In genomic region chr5:10203067-10203466, GRCm38 (mm10) we compare ENCODE assay signal across 46 mouse cellular contexts. TPM values are rescaled to one million over a fixed set of nuclear protein-coding genes. Genes with fewer than 3 reads are reported as not detected.
"Had no signal": no experiment of that assay in that cellular context is flagged by ENCODE, and none has a peak within 500 bp of the region (broad histone marks: within the 10 kb centered on the region; RNA-seq: fewer than 3 reads in every experiment).

No protein-coding gene starts in this region.

- H3K9me3 ChIP-seq: limb, embryonic 10.5 days; limb, embryonic 12.5 days; limb, embryonic 13.5 days; limb, embryonic 15.5 days; liver, embryonic 12.5 days; liver, embryonic 13.5 days; liver, embryonic 15.5 days; lung, embryonic 15.5 days; midbrain, embryonic 10.5 days; midbrain, embryonic 12.5 days; midbrain, embryonic 13.5 days; midbrain, embryonic 15.5 days; neural tube, embryonic 12.5 days had no signal

- H3K9ac ChIP-seq: limb, embryonic 12.5 days; limb, embryonic 13.5 days; limb, embryonic 15.5 days; liver, embryonic 12.5 days; liver, embryonic 13.5 days; liver, embryonic 14.5 days; liver, embryonic 15.5 days; liver, postnatal 0 days; lung, embryonic 14.5 days; lung, embryonic 15.5 days; midbrain, embryonic 12.5 days; midbrain, embryonic 13.5 days; midbrain, embryonic 15.5 days; neural tube, embryonic 12.5 days had no signal

- H3K4me1 ChIP-seq: limb, embryonic 10.5 days; limb, embryonic 12.5 days; limb, embryonic 13.5 days; limb, embryonic 15.5 days; liver, embryonic 12.5 days; liver, embryonic 13.5 days; liver, embryonic 15.5 days; lung, embryonic 15.5 days; megakaryocyte, embryonic 14.5 days; midbrain, embryonic 10.5 days; midbrain, embryonic 12.5 days; midbrain, embryonic 13.5 days; midbrain, embryonic 15.5 days; neural tube, embryonic 12.5 days had no signal

- H3K36me3 ChIP-seq: limb, embryonic 10.5 days; limb, embryonic 12.5 days; limb, embryonic 13.5 days; limb, embryonic 15.5 days; liver, embryonic 12.5 days; liver, embryonic 13.5 days; liver, embryonic 15.5 days; lung, embryonic 15.5 days; midbrain, embryonic 10.5 days; midbrain, embryonic 12.5 days; midbrain, embryonic 13.5 days; midbrain, embryonic 15.5 days; neural tube, embryonic 12.5 days had no signal

- DNase-seq: left cerebral cortex, postnatal 4 days; liver; liver, embryonic 13.5 days; liver, postnatal 0 days; lung, adult 18-20 months; lung, adult 2 months; lung, embryonic 14.5 days; lung, postnatal 10 days; lung, postnatal 14 days; lung, postnatal 36 days; lung, postnatal 4 days; midbrain, embryonic 14.5 days had no signal

- H3K27ac ChIP-seq: limb, embryonic 10.5 days; limb, embryonic 12.5 days; limb, embryonic 13.5 days; limb, embryonic 15.5 days; liver, embryonic 12.5 days; liver, embryonic 13.5 days; liver, embryonic 14.5 days; liver, embryonic 15.5 days; lung, embryonic 15.5 days; macrophage; midbrain, embryonic 10.5 days; midbrain, embryonic 12.5 days; midbrain, embryonic 13.5 days; midbrain, embryonic 15.5 days; neural tube, embryonic 12.5 days had no signal

- H3K27me3 ChIP-seq: limb, embryonic 12.5 days; limb, embryonic 13.5 days; limb, embryonic 15.5 days; liver, embryonic 12.5 days; liver, embryonic 13.5 days; liver, embryonic 15.5 days; lung, embryonic 15.5 days; megakaryocyte, embryonic 14.5 days; midbrain, embryonic 12.5 days; midbrain, embryonic 13.5 days; midbrain, embryonic 15.5 days; neural tube, embryonic 12.5 days had no signal

- H3K4me2 ChIP-seq: limb, embryonic 12.5 days; limb, embryonic 13.5 days; limb, embryonic 15.5 days; liver, embryonic 11.5 days; liver, embryonic 12.5 days; liver, embryonic 13.5 days; liver, embryonic 15.5 days; lung, embryonic 14.5 days; lung, embryonic 15.5 days; midbrain, embryonic 11.5 days; midbrain, embryonic 12.5 days; midbrain, embryonic 13.5 days; midbrain, embryonic 15.5 days; neural tube, embryonic 12.5 days had no signal

- H3K4me3 ChIP-seq: limb, embryonic 10.5 days; limb, embryonic 12.5 days; limb, embryonic 13.5 days; limb, embryonic 15.5 days; liver, embryonic 12.5 days; liver, embryonic 13.5 days; liver, embryonic 15.5 days; lung, embryonic 15.5 days; megakaryocyte, embryonic 14.5 days; midbrain, embryonic 10.5 days; midbrain, embryonic 12.5 days; midbrain, embryonic 13.5 days; midbrain, embryonic 15.5 days; neural tube, embryonic 12.5 days had no signal

RNA-seq across cellular contexts. Expression of gene Gm5152, which starts 43.3 kb away (rescaled TPM):
- total RNA-seq: left cerebral cortex, postnatal 10 days; left cerebral cortex, postnatal 14 days; left cerebral cortex, postnatal 25 days; left cerebral cortex, postnatal 36 days; left cerebral cortex, postnatal 4 days; liver, adult 2 months; megakaryocyte progenitor cell, adult 5-6 weeks; megakaryocyte, adult 5-6 weeks; megakaryocyte-erythroid progenitor cell, adult 5-6 weeks; midbrain, postnatal 0 days; monocyte, adult 5-6 weeks had no signal
- polyA plus RNA-seq: limb, embryonic 10.5 days; limb, embryonic 11.5 days; limb, embryonic 12.5 days; limb, embryonic 13.5 days; limb, embryonic 14.5 days; limb, embryonic 15.5 days; liver, adult 2 months; liver, embryonic 11.5 days; liver, embryonic 12.5 days; liver, embryonic 13.5 days; liver, embryonic 14.5 days; liver, embryonic 15.5 days; liver, embryonic 16.5 days; liver, postnatal 0 days; lung, adult 2 months; lung, embryonic 14.5 days; lung, embryonic 15.5 days; lung, embryonic 16.5 days; lung, postnatal 0 days; macrophage; midbrain, embryonic 10.5 days; midbrain, embryonic 11.5 days; midbrain, embryonic 12.5 days; midbrain, embryonic 13.5 days; midbrain, embryonic 14.5 days; midbrain, embryonic 15.5 days; midbrain, embryonic 16.5 days; midbrain, postnatal 0 days; neural tube, embryonic 11.5 days; neural tube, embryonic 12.5 days had no signal
